Mouse (Mus musculus): ENCODE data around the gene Ugt1a9.

DNA sequence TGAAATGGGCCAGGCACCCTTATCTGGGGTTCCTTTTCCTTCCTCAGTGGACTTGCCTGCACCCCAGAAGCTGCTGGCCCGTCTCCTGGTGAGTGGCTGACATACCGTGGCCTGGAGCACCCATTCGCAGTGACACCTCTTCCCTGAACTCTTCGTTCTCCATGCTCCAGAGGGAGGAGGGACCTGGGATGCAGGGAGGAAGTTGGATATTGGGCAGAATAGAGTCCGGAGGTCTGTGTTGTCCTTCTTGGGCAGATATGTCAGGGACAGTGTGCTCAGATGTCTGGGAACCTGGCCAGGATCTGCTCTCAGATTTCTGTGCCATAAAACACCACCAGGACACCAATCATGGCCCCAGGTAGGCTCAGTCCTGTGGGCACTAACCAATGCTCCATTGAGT lies 169.5 kb downstream of the Ugt1a9 start:
- TF ChIP-seq ZNF384 (IDR thresholded peaks at IDR 0.05; ENCODE audit: low read depth, low read length) (no peak), MAFK (IDR thresholded peaks at IDR 0.05; ENCODE audit: insufficient read depth, low read depth, low read length) (no peak), CHD2 (IDR thresholded peaks at IDR 0.05; ENCODE audit: low read depth, low read length) (no peak), ZC3H11A (IDR thresholded peaks at IDR 0.05; ENCODE audit: borderline replicate concordance, low read depth, low read length) (no peak), HCFC1 (IDR thresholded peaks at IDR 0.05; ENCODE audit: borderline replicate concordance, insufficient read depth, low read length) (no peak)
